Mouse (Mus musculus) liver, adult 2 months (tissue): ENCODE measurements around the gene Nlrx1.

Experiments used
- CTCF ChIP-seq: fragments of 200-500 bp; IDR thresholded peaks from 2 replicates; pipeline ENCODE4 v1.5.1; 2011; ENCODE audit warnings: low read depth, low read length, control low read depth
- POLR2A ChIP-seq: fragments of 200-500 bp; IDR thresholded peaks from 2 replicates; pipeline ENCODE4 v1.6.1; 2011; ENCODE audit warnings: low read length, control low read depth; ENCODE audit not compliant: insufficient read depth; ENCODE audit errors: extremely low read depth

DNA sequence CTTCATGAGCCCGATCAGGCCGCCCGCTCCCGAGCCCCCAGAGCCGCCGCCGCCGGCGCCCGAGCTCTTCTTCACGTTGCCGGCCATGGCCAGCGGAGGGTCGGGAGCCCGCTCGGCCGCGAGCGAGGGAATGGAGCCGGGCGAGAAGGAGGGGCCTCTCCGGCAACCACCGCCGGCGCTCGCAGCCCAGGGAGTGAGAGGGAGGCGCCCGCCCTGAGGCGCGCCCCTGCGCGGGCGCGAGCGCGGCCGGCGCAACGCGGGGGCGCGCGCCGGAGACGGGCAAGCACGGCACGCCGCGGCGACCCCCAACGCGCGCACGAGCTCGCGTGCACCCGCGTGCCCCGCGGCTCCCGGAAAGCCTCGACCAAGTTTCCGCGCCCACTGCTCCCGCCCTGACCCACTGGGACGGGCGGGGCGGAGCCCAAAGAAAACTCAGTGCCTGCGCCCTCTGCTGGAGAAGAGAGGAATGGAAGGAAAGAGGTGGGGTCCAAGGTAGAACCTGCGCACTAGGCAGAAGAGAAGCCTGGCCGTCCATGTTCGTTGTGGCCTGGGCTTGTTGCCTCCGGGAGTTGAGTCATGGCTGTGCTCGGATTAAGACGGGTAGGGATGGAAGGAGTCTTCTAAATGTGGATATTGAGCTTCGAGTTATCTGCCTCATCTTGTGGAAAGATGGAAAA, 34.5 kb downstream of the Nlrx1 start, which contains the start of gene Cbl:
- peak; percentile 93 for TF ChIP-seq CTCF
- 0 out of 2 replicates have a peak, but pooled peaks have one; percentile 46 for TF ChIP-seq POLR2A
